Mouse (Mus musculus) heart, adult 2 months (tissue): ENCODE results near the gene Hjurp. TPM values are rescaled to one million over a fixed set of nuclear protein-coding genes. Genes with fewer than 3 reads are reported as not detected.

Experiments
- DNase-seq, 2 experiments: peaks; one replicate each; pipeline ENCODE4 v3.0.0; 2021
- H3K27ac ChIP-seq: fragments of 200-600 bp; 2 replicates; pipeline ENCODE4 v1.8.1; 2022
- H3K27me3 ChIP-seq: fragments of 200-500 bp; 2 replicates; pipeline ENCODE4 v1.6.1; 2012; ENCODE audit warnings: mild to moderate bottlenecking, low read length, inconsistent platforms, mixed read lengths; ENCODE audit not compliant: control insufficient read depth, insufficient read depth
- H3K36me3 ChIP-seq: fragments of 200-500 bp; 2 replicates; pipeline ENCODE4 v1.6.1; 2012; ENCODE audit warnings: low read length, inconsistent platforms; ENCODE audit not compliant: control insufficient read depth, insufficient read depth
- H3K4me1 ChIP-seq: fragments of 200-500 bp; 2 replicates; pipeline ENCODE4 v1.6.1; 2011; ENCODE audit warnings: low read length; ENCODE audit not compliant: control insufficient read depth, insufficient read depth
- H3K4me3 ChIP-seq: fragments of 200-600 bp; 2 replicates; pipeline ENCODE4 v1.8.1; 2022
- H3K79me2 ChIP-seq: fragments of 200-500 bp; replicated peaks from 2 replicates; pipeline ENCODE4 v1.6.1; 2012; ENCODE audit warnings: mild to moderate bottlenecking, inconsistent platforms, low read length, moderate library complexity, mixed read lengths; ENCODE audit not compliant: control insufficient read depth, insufficient read depth
- H3K9ac ChIP-seq: fragments of 200-500 bp; 2 replicates; pipeline ENCODE4 v1.6.1; 2012; ENCODE audit warnings: low read depth, mild to moderate bottlenecking, control low read depth, inconsistent platforms, low read length, mixed read lengths
- CTCF ChIP-seq: fragments of 200-600 bp; IDR thresholded peaks from 2 replicates; pipeline ENCODE4 v1.8.1; 2022; ENCODE audit warnings: antibody characterized with exemption, mild to moderate bottlenecking, moderate library complexity
- EP300 ChIP-seq: fragments of 200-500 bp; IDR thresholded peaks from 2 replicates; pipeline ENCODE4 v1.6.1; 2011; ENCODE audit warnings: low read depth, low read length, control low read depth; ENCODE audit not compliant: insufficient read depth
- POLR2A ChIP-seq: fragments of 200-500 bp; IDR thresholded peaks from 2 replicates; pipeline ENCODE4 v1.6.1; 2011; ENCODE audit warnings: mild to moderate bottlenecking, low read depth, low read length, control low read depth; ENCODE audit not compliant: insufficient read depth
- WGBS: fragments of 180-500 bp; shearing (Covaris S2); methylation state at CpG from one replicate; pipeline ENCODE4 v1.1.7; 2018; 5-methylcytosine and 5-hydroxymethylcytosine counted together
- intact Hi-C: fragments of 180-260 bp; cut with DNase I; formaldehyde crosslinking; loops from one replicate; pipeline ENCODE4 v1.15.1; 2025
- polyA plus RNA-seq: library from polyadenylated mRNA; depleted of rRNA; stranded (reverse); fragments of >200 nt; gene quantifications from 2 replicates; pipeline ENCODE4 v1.2.3, GENCODE M21; 2012
- total RNA-seq, 2 experiments: library from RNA; stranded (reverse); gene quantifications; 2 replicates each; pipeline ENCODE4 v1.2.3; 2021

Gene Hjurp
- total and polyA plus RNA-seq, 3 experiments: 8.7 to 23.9 (median 11.5) TPM

DNA sequence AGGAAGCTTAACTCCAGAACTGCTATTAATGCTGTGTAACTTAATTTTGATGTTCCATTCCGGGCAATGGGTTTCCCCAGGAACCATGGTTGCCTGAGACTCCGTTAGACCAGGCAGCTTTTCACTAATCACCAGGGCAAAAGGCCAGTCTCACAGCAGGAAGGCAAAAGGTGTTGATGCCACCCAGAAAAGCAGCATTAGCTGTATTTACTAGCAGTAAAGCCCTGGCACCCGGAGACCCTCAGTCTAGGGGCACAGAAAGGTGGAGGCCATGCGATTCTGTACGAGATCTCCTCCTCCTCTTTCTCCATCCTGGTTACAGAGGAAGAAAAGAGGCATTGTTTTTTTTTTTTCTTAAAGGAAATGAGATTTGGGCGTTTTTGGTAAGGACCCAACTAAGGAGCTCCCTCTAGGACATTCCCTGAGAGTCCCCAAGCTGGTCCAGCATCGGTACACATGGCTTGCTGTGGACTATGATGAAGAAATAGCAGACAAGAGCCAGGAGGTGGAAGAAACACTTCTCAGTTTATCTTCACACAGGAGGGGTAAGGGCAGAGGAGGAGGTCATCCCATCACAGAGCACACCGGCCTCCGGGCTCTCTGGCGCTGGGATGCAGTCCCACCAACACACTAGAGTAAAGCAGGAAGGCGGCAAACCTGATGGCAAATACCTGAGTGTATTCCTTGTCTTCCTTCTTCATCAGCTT lies 2.9 kb downstream of the Hjurp start:
- peak; percentile 13 to 36 for DNase-seq
- WGBS: 60% methylated on average over 11 of the region's 11 CpGs
- H3K4me1 ChIP-seq: peaks cover 7% of the 10 kb centered on the region
- H3K27ac ChIP-seq: no peak overlapping the region
- peaks cover 2% of the 10 kb centered on the region for H3K79me2 ChIP-seq
- intact Hi-C loops: no loop called here
- H3K27me3 ChIP-seq: no peaks in the 10 kb centered on the region
- no peak overlapping the region for H3K4me3 ChIP-seq
- peaks cover 7% of the 10 kb centered on the region for H3K36me3 ChIP-seq
- TF ChIP-seq EP300 (no peak), POLR2A (no peak), CTCF (no peak)
- no peak overlapping the region for H3K9ac ChIP-seq

DNA sequence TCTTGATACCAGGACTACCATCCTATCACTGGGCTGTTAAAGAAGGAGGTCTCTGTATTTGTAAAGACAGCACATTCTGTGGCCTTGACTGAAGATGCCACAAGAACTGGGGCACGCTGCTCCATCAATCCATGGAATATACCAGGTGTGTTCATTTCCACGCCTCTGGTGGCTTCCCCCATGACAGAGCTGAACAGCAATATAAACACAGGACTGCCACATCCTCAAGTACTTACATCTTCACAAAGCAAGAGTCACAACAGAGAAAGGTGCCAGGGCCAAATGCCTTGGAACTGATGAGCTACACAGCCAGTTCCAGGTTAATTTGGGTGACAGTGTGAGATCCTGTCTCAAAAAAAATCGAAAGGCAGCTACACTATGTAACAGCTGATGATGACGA lies 3.6 kb downstream of the Hjurp start:
- Histone ChIP-seq H3K4me3 (no peak overlapping the region), H3K9ac (no peak overlapping the region), H3K4me1 (peaks cover 7% of the 10 kb centered on the region), H3K27ac (no peak overlapping the region), H3K36me3 (peaks cover 7% of the 10 kb centered on the region), H3K79me2 (peaks cover 2% of the 10 kb centered on the region), H3K27me3 (no peaks in the 10 kb centered on the region)
- no peak for TF ChIP-seq EP300
- no peak for TF ChIP-seq POLR2A
- no peak for TF ChIP-seq CTCF
- intact Hi-C loops: no loop called here
- WGBS: 81% methylated on average over 4 of the region's 4 CpGs
- peak in 1 of 2 experiments; percentile 16 for DNase-seq

DNA sequence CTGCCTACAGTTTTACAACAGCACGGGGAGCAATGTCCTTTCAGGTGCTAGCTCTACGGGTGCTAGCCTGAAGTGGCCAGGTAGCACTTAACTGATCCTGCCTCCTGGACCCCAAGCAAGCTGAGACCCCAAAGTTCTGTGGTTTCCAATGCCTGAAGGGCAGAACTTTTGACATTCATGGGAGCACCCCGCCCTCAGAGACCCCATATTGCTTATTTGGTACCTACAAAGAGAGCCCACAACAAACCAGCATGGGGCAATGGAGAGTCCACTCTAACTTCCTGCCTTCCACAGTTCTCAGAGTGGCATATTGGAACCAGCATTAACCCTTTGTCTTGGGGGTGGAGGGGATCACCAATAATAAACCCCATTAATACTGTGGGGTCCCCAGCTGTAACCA lies 4.1 kb downstream of the Hjurp start:
- Histone ChIP-seq H3K9ac (no peak overlapping the region), H3K27me3 (no peaks in the 10 kb centered on the region), H3K4me3 (no peak overlapping the region), H3K79me2 (peaks cover 2% of the 10 kb centered on the region), H3K36me3 (peaks cover 7% of the 10 kb centered on the region), H3K27ac (no peak overlapping the region), H3K4me1 (peaks cover 7% of the 10 kb centered on the region)
- WGBS: 97% methylated on average over 3 of the region's 3 CpGs
- intact Hi-C loops: no loop called here
- DNase-seq: peak; percentile 15 to 38
- TF ChIP-seq EP300: no peak
- no peak for TF ChIP-seq POLR2A
- no peak for TF ChIP-seq CTCF

DNA sequence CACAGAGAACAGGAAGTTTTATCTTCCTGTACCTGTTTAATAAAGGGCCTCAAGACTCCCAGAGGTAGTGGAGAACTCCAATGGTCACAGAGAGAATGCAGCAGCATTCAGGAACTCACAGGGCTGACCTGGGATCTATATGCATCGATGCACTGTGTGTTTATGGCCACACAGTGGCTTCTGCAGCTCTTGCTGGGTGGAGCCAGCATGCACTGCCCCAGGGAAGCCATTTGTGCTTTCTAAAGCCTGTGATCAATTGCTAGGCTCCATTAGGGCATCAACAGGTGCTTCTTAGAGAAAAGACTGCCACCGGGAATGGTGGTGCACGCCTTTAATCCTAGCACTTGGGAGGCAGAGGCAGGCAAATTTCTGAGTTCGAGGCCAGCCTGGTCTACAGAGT lies 4.6 kb downstream of the Hjurp start:
- intact Hi-C loops: no loop called here
- DNase-seq: peak; percentile 6 to 36
- Histone ChIP-seq H3K27ac (no peak overlapping the region), H3K9ac (no peak overlapping the region), H3K4me1 (peaks cover 7% of the 10 kb centered on the region), H3K79me2 (peaks cover 2% of the 10 kb centered on the region), H3K27me3 (no peaks in the 10 kb centered on the region), H3K4me3 (no peak overlapping the region), H3K36me3 (peaks cover 7% of the 10 kb centered on the region)
- TF ChIP-seq POLR2A: no peak
- TF ChIP-seq EP300: no peak
- no peak for TF ChIP-seq CTCF
- 62% methylated on average over 4 of the region's 4 CpGs for WGBS

- 88% methylated on average over 12 of the region's 12 CpGs for WGBS
- intact Hi-C loops: no loop called here
- Histone ChIP-seq H3K4me1 (no peaks in the 10 kb centered on the region), H3K79me2 (no peaks in the 10 kb centered on the region; the same call in 1 of the 2 replicates), H3K9ac (no peak overlapping the region), H3K27me3 (no peaks in the 10 kb centered on the region), H3K36me3 (no peaks in the 10 kb centered on the region; the same call in 1 of the 2 replicates), H3K27ac (no peak overlapping the region), H3K4me3 (no peak overlapping the region)
- DNase-seq: peak; percentile 11 to 31
- TF ChIP-seq CTCF (no peak), POLR2A (no peak), EP300 (no peak)
Measured at GRCm38 (mm10) chr1:88269539-88270309, 7.7 kb downstream of the Hjurp start.

GRCm38 (mm10) chr1:88268070-88268469 lies 9.4 kb downstream of the Hjurp start:
- TF ChIP-seq EP300 (no peak), POLR2A (no peak), CTCF (no peak)
- H3K79me2 ChIP-seq: no peaks in the 10 kb centered on the region
- 80% methylated on average over 6 of the region's 6 CpGs for WGBS
- no peaks in the 10 kb centered on the region for H3K4me1 ChIP-seq
- no peak overlapping the region for H3K4me3 ChIP-seq
- no peak overlapping the region for H3K9ac ChIP-seq
- intact Hi-C loops: no loop called here
- DNase-seq: peak in 1 of 2 experiments; percentile 26
- no peaks in the 10 kb centered on the region for H3K36me3 ChIP-seq
- H3K27me3 ChIP-seq: no peaks in the 10 kb centered on the region
- H3K27ac ChIP-seq: no peak overlapping the region
